Mouse (Mus musculus) telencephalon, adult 2 months (tissue): ENCODE measurements around the gene Tchp.

Experiments
- DNase-seq: peaks from one replicate; pipeline ENCODE4 v3.0.0-alpha.2; 2011; ENCODE audit warnings: low read depth, low spot score

Tchp gene

GRCm38 (mm10) chr5:114738707-114739241 lies 31.2 kb downstream of the Tchp start:
- no peak for DNase-seq

DNA sequence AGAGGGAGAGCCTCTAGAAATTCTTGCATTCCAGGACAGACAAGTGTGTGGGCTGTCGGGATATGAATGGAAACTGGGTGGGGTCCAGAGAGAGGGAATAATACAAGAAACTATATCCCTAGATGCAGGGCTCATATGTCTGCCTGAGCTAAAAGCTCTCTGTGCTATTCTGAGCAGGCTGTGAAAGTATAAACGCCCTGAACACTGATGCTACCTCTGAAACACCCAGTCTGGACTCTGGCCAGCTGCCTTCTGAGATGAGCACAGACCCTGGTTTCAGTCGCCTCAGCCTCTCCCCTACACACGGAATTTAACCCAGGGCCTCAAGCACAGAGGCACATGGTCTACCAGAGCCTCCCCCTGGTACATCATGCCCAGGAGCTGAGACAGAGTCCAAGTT lies 33.0 kb downstream of the Tchp start:
- no peak for DNase-seq

DNA sequence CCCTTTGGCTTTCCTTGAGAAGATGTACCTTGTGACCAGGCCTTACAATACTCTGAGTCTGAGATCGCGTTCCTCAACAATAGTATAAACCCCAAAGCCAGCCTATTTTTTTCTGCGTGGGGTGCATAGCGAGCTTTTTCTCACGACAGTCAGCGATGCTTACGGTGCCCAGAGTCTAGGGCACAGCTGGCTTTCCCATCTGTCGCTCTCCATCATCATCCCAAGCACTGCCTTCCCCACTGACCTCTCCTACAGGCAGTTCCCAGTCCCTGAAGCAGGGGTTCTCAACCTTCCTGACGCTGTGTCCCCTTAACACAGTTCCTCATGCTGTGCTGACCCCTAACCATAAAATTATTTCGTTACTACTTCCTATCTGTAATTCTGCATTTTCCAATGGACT lies 35.0 kb downstream of the Tchp start:
- DNase-seq: no peak

- DNase-seq: no peak
Observed at GRCm38 (mm10) chr5:114742998-114743696, 35.6 kb downstream of the Tchp start.

GRCm38 (mm10) chr5:114743697-114744090 lies 36.1 kb downstream of the Tchp start:
- no peak for DNase-seq

DNA sequence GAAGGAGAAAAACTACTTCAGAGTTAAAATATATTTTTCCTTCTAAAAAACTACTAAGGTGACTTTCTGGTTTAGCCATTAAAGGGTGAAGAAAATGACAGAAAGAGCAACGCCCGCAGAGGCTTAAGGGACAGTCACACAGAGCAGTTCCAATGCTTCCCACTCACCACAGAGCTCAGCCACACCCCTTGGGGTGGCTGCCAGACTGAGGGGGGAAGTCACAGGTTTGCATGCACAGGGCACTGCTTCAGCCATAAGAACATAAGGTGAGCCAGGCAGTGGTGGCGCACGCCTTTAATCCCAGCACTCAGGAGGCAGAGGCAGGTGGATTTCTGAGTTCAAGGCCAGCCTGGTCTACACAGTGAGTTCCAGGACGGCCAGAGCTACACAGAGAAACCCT lies 38.0 kb downstream of the Tchp start:
- DNase-seq: no peak

DNA sequence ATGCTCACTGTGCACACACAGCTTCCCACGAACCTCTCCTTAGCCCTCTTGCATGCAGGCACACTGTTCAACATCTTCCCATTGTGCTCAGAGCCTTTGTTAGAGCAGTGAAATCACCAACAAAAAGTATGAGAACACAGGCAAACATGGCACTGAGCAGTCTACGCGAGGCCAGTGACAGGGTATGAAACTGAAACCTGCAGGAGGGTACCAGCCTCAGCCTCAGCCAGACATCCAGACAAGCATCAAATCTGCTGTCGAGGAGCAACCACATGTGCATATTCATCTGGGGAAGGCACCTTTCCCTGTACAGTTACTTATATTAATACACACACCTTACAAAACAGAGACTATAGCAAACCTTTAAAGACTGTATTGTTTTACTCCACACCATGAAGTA lies 39.3 kb downstream of the Tchp start:
- no peak for DNase-seq

DNA sequence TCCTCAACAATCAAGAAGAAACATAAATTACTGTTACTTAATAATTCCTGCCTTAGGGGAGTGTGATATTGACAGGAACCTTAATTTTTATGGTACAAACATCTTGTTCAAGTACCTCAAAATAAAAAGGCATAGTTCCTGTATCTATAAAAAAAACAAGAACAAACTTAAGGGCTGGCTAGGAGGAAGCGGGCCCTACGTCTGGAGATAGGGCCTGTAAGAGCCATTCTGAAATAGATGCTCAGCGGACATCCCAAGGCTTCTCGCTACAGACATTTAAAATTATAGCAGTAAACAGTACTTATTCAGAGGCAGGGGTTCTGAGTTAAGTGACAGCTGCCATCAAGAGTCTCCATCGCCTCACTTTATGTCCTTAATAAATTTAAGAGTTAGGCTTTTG lies 40.0 kb downstream of the Tchp start:
- no peak for DNase-seq

DNA sequence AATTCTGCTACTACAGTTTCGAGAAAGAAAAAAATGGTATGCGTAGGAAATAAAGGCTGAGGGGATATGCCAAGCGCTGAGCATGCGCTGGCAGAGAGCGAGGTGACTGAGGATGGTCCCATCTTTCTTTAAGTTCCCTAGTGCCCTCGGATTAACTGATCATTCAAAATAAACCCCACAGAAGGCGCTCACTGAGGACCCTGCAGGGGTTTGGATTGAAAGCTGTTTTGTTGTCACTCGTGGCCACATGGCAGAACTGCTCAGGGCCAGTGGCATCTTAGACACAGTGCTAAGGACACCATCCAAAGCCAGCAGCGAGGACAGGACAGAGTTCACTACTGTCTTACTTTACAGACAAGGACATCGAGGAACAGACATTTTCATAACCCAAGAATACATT lies 42.8 kb downstream of the Tchp start:
- DNase-seq: no peak

GRCm38 (mm10) chr5:114752397-114752796 lies 44.8 kb downstream of the Tchp start:
- DNase-seq: no peak

DNA sequence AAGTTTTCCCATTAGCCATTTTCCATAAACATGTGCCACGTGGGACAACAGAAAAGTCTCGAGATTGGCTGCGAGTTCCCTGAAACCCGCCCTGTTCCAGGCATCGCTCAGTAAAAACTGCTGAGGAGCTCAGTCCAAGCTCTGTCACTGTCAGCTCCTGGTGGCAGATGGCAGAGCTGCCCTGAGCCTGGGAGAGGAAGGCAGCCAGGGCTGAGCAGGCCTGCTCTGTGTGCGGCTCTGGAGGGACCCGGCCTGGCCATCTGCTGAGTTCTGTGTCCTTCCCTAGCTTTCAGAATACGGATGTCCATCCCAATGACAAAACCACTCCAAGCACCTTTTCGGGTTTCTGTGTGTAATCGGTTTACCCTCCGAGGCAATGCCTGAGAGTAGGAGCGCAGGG lies 45.8 kb downstream of the Tchp start:
- DNase-seq: no peak

DNA sequence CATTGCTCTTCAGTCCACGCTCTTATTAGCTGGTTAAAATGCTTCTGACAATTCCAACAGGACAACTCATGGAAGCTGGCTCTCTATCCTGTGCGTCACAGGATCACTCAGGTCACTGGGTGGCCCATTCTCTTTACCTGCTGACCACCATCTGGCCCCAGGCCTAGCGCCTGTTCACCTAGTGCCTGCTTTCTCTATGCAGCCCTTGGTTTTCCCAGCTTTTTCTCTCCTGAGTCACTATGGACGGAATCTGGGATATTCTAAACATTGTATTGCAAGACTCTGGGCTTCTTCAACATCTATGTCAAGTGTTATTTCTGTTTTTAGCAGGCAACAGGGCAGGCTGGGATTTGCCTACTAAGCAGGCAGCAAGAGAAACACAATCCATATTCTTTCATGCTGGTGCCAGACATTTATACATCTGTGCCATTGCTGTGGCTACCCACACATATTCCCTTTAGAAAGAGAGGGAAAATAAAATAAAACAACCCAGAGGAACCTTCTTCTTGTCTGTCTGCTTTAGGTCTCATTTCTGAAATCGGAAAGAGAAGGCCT lies 52.1 kb downstream of the Tchp start:
- DNase-seq: no peak

DNA sequence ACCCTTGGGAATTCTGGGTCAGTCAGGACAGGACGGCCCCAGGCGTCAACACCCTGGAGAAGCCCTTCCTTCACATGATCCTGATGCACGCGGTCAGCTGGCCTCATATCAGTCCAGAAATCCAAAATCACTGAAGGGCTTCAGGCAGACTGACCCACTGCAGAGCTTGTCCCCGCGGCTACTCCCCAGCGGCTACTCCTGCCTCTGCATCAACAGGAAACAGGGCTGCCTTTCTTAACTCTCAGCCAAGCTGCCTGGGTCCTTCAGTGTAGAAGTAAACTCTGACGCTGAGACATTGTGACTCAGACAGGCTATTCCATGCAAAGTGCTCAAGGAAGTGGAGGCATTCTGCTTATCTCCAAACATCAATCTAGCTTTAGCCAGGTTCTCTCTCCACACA lies 54.4 kb downstream of the Tchp start:
- DNase-seq: no peak

DNA sequence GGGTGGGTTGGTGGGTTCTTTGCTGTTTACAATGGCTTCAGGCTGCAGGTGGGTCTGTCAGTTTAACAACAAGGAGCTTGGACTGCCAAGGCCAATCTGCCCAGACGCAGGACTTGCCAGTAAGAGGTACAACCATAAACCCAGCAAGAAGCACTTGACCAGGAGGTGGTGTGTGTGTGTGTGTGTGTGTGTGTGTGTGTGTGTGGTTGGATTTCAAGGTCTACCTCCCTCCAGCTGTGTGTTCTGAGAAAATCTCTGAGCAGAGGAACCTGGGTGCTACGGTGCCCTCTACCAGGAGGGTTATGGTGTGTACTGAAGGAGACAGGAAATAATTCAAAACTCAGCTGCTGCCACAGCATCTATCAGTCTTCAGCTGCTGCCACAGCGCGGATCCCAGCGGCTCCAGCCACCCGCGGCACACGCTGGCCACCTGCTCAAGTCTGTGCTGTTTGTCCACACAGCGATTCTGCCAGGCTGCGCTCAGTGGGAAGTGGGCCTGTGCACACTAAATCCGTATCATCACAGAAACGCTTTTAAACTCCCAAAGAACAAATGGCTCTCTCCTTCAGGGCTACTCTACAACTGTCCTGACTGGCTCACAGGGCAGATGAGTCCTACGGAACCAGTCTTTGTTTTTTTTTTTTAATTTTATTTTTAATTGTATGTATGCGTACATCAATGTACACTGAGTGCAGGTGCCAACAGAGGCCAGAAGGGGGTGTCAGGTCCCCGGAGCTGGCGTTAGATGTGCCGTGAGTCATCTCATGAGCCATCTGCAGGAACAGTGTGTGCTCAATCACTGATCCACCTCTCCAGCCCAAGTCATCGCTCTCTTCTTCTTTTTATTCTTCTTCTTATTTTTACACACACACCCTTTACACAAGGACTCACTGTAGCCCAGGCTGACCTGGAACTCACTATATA lies 57.5 kb downstream of the Tchp start:
- DNase-seq: no peak

GRCm38 (mm10) chr5:114766686-114767085 lies 59.1 kb downstream of the Tchp start:
- no peak for DNase-seq

DNA sequence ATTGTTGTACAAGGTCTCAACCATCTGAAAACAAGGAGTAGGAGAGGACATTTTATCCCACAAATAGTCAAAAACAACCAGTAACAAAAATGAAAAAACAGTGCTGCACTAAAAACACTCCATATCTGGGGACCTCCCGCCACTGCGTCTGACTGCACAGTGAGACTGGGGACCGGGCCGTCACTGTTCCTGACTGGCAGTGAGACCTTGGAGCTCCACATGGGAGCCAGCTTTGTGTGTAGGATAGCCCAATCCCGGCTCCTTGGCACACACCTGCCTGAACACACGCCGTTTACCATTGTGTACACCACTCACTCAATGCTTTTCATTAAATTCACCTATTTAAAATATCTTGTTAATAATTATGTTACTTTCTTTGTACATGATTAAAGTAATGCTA lies 59.6 kb downstream of the Tchp start:
- no peak for DNase-seq

GRCm38 (mm10) chr5:114769786-114770185 lies 62.2 kb downstream of the Tchp start:
- DNase-seq: no peak

- no peak for DNase-seq
Observed at GRCm38 (mm10) chr5:114771796-114772195, 64.2 kb downstream of the Tchp start.
